Mouse (Mus musculus): ENCODE data around the gene Rftn1. TPM values are rescaled to one million over a fixed set of nuclear protein-coding genes. Genes with fewer than 3 reads are reported as not detected.

Rftn1 gene
- polyA plus RNA-seq, 1 experiment = 4.2 TPM

DNA sequence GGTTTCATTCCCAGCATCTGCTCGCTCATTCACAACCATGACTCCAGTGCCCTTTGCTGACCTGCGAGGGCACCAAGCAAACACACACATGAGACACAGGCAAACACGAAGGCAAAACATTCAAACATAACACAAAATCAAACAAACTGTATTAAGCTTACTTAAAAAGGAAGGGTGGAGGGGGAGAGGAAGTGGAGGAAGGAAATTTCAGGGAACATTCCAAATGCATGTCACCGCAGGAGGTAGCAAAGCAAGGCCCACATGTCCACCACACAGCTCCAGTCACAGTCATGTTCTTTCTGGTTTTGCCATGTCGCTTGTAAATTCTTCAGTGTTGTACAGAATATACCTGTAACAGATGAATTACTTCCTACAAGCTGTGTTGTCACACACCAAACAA, 207.0 kb downstream of the Rftn1 start:
- Histone ChIP-seq H3K4me1 (ENCODE audit: control insufficient read depth, insufficient read depth, insufficient read length, low read length) (peaks cover 19% of the 10 kb centered on the region; the same call in 1 of the 2 replicates), H3K27ac (replicated peaks; ENCODE audit: low read depth, low read length) (0 out of 2 replicates have a peak overlapping the region, but pooled peaks have one; percentile 36), H3K4me3 (ENCODE audit: insufficient read depth, low read depth, low read length) (no peak overlapping the region)

DNA sequence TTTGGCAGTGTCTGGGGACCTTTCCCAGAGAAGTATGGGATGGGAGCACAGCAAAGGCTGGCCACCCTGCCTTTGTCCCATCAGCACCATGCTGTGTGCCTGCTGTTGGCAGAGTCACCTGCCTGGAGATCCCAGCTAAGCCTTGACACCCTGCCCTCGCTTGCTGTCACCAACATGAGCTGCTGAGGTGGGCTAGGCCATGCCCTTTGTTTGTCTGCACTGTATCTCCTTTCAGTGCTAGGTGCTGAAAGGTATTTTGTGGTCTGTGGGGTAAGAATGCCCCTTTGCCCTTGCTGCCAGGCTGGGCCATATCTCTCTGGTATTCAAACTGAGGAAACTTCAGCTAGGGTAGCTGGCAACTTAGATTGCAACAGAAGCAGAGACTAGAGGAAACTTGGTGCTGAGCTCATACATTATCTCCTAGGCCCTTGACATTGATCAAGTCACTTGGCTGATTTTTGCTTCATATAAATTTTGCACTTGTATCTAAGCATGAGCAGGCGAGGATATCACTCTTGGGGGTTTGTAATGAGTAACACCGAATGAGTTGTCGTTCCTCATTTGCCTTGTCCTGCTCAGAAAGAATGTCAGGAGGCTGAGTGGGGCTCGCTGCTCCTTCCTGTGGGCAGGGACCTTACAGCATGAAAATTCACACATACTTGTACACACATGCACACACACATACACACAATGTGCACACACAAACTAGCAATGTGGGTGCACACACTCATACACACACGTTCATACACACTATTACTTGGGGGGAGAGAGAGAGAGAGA, 207.7 kb downstream of the Rftn1 start:
- H3K4me3 ChIP-seq (ENCODE audit: insufficient read depth, low read depth, low read length) = no peak overlapping the region
- no peak overlapping the region for H3K27ac ChIP-seq (replicated peaks; ENCODE audit: low read depth, low read length)
- H3K4me1 ChIP-seq (ENCODE audit: control insufficient read depth, insufficient read depth, insufficient read length, low read length) = peaks cover 19% of the 10 kb centered on the region; the same call in 1 of the 2 replicates

DNA sequence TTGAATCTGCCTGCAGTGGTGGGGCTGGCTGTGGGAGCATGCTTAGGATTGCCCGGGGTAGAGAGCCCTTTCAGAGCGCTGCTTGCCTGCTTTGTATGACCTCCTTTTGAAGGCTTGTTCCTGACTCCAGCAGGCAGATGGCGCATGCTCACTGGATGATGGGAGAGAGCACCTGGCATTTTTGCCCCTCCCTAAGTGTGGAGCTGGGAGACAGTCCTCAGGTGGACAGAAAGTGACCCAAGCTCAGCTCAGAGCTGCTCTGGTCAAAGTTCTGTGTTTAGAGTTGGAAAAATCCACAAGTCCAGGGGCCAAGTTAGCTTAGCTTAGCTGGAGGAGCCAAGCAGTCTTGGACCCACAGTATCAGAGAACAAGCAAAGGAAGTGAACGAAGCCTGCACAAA, 208.9 kb downstream of the Rftn1 start:
- Histone ChIP-seq H3K27ac (replicated peaks; ENCODE audit: low read depth, low read length) (no peak overlapping the region), H3K4me1 (ENCODE audit: control insufficient read depth, insufficient read depth, insufficient read length, low read length) (peaks cover 17% of the 10 kb centered on the region; the same call in 1 of the 2 replicates), H3K4me3 (ENCODE audit: insufficient read depth, low read depth, low read length) (no peak overlapping the region)

DNA sequence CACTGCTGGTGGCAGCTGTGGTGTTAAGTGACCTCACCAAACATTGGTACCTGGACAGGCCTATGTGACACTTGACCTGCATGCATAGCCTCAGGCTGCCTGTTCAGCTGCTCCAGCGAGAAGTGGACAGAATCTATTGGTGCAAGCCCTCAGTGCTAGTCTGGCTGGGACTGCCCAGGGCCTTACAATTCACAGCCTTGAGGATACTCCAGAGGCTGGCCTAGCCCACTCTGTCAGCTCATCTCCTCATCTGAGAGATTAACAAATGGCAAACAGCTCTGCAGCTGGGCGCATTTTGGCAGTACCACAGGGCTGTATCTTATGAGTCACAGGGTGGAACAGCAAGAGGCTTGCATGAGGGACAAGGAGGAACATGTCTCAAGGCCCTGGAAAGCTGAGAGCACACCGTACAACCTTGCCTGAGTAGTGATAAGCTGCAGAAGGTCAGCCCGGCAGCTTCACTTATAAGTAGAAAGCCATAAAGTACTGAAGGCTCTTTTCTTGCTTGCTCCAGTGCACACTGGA, 210.7 kb downstream of the Rftn1 start:
- Histone ChIP-seq H3K27ac (replicated peaks; ENCODE audit: low read depth, low read length) (no peak overlapping the region), H3K4me3 (ENCODE audit: insufficient read depth, low read depth, low read length) (no peak overlapping the region), H3K4me1 (ENCODE audit: control insufficient read depth, insufficient read depth, insufficient read length, low read length) (peaks cover 12% of the 10 kb centered on the region; the same call in 1 of the 2 replicates)

DNA sequence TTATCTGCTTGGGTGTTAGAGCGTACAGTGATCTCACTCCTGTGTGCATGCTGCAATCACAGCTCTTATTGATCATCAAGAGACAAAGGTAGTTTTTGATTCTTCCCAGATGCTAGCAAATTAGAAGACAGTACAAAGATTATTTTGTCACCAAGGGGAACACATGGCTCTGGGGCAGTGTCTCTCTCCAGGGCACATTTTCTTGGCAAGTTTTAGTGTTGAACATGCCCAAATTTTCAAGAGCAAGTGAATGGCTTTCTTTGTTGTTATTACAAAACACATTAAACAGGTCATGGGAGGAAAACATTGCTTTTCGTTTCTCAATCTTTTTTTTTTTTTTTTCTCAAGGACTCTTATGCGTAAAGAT, 213.1 kb downstream of the Rftn1 start:
- Histone ChIP-seq H3K4me1 (ENCODE audit: control insufficient read depth, insufficient read depth, insufficient read length, low read length) (no peaks in the 10 kb centered on the region), H3K4me3 (ENCODE audit: insufficient read depth, low read depth, low read length) (no peak overlapping the region), H3K27ac (replicated peaks; ENCODE audit: low read depth, low read length) (no peak overlapping the region)

DNA sequence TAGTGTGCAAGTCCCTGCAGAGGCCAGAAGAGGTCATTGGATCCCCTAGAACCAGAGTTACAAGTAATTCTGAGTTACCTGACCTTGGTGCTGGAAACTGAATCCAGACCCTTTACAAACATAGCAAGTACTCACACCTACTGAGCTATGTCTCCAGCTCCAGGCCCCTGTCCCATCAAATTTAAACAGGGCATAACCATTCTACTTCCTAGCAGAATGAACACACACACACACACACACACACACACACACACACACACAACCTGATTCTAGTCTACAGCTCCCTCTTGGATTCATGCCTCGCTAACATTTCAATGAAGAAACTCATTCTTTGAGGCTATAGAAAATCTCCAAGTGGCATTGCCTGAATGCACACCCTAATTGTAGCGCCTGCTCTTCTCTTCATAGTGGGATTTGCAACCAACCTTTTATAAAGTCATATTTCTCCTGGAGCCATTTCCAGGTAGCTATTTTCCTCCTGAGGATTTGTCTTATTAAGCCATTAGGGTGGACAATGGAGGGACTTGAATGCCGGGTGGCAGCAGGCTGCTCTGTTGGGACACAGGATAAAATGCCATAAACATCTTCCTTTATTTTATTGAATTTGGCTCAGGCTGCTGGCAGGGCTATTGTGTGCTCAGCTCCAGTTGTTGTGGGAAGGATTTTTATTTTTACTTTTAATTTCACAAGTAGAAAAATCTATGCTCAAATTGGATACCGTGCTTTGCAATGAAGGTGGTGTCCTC, 213.6 kb downstream of the Rftn1 start:
- Histone ChIP-seq H3K27ac (replicated peaks; ENCODE audit: low read depth, low read length) (no peak overlapping the region), H3K4me1 (ENCODE audit: control insufficient read depth, insufficient read depth, insufficient read length, low read length) (no peaks in the 10 kb centered on the region), H3K4me3 (ENCODE audit: insufficient read depth, low read depth, low read length) (no peak overlapping the region)

DNA sequence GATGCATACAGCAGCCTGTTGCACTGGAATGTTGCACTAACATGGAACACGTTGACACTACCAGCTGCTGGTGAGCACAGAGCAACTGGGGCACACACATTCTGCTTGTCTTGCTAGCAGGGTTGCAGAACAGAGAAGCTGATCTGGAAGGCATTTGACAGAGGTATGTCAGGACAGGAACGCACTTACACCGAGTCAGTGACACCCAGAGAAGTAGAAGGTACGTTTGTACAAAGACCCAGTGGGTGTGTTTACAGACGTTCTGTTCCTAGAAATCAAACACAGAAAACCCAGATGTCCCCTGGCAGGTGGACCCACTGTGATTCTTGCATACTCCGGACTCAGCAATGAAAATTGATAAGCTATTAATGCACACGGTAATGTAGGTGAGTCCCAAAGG, 215.0 kb downstream of the Rftn1 start:
- H3K4me3 ChIP-seq (ENCODE audit: insufficient read depth, low read depth, low read length) = no peak overlapping the region
- no peak overlapping the region for H3K27ac ChIP-seq (replicated peaks; ENCODE audit: low read depth, low read length)
- no peaks in the 10 kb centered on the region for H3K4me1 ChIP-seq (ENCODE audit: control insufficient read depth, insufficient read depth, insufficient read length, low read length)

DNA sequence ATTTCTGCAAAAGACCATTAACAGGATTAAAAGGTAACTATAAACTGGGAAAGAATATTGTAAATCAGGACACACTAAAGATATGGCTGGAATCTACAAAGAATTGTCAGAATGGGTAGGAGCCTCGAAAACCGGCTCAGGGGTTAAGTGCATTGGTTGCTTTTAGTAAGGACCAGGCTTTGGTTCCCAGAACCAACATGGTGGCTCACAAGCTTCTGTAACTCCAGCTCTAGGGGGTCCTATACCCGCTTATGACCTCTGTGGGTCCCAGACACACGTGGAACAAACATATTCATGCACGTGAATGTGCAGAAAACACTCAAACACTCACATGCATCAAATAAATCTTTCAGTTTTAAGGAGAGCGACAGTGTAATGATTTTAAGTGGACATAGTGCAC, 215.5 kb downstream of the Rftn1 start:
- no peaks in the 10 kb centered on the region for H3K4me1 ChIP-seq (ENCODE audit: control insufficient read depth, insufficient read depth, insufficient read length, low read length)
- no peak overlapping the region for H3K27ac ChIP-seq (replicated peaks; ENCODE audit: low read depth, low read length)
- no peak overlapping the region for H3K4me3 ChIP-seq (ENCODE audit: insufficient read depth, low read depth, low read length)

DNA sequence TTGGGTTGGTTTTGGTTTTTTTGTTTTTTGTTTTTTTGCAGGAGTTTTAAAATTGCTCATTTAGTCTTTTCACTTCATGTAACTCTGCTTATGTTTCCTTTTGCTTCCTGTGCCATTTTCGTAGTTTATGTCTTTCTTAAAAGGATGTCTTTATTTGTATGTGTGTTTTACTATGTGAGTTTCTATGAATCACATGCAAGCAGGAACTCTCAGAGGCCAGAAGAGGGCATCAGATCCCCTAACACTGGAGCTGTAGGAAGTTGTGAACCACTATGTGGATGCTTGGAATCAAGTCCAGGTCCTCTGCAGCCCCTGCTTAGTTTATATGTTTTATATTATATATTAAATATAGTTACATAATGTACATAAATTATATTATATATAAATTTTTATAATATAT, 218.3 kb downstream of the Rftn1 start:
- Histone ChIP-seq H3K27ac (replicated peaks; ENCODE audit: low read depth, low read length) (no peak overlapping the region), H3K4me3 (ENCODE audit: insufficient read depth, low read depth, low read length) (no peak overlapping the region), H3K4me1 (ENCODE audit: control insufficient read depth, insufficient read depth, insufficient read length, low read length) (peaks cover 5% of the 10 kb centered on the region)

DNA sequence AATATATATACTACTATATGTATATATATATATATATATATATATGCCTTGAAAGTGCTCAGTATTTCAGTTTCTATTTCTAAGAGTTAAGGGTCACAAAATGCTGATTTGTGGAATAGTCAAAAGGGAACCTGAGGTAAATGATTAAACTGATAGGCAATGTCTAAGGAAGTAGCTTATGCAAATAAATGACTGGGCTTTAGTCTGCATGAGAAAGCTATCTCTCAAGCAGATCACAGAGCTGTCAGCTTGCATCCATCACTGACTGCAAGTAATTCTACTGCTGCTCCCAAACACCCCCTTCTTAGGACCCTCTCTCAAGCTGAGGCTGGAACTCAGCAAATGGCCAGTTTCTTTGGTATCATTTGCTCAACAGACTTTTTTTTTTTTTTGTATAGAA, 219.4 kb downstream of the Rftn1 start:
- peaks cover 5% of the 10 kb centered on the region for H3K4me1 ChIP-seq (ENCODE audit: control insufficient read depth, insufficient read depth, insufficient read length, low read length)
- H3K4me3 ChIP-seq (ENCODE audit: insufficient read depth, low read depth, low read length) = no peak overlapping the region
- no peak overlapping the region for H3K27ac ChIP-seq (replicated peaks; ENCODE audit: low read depth, low read length)

DNA sequence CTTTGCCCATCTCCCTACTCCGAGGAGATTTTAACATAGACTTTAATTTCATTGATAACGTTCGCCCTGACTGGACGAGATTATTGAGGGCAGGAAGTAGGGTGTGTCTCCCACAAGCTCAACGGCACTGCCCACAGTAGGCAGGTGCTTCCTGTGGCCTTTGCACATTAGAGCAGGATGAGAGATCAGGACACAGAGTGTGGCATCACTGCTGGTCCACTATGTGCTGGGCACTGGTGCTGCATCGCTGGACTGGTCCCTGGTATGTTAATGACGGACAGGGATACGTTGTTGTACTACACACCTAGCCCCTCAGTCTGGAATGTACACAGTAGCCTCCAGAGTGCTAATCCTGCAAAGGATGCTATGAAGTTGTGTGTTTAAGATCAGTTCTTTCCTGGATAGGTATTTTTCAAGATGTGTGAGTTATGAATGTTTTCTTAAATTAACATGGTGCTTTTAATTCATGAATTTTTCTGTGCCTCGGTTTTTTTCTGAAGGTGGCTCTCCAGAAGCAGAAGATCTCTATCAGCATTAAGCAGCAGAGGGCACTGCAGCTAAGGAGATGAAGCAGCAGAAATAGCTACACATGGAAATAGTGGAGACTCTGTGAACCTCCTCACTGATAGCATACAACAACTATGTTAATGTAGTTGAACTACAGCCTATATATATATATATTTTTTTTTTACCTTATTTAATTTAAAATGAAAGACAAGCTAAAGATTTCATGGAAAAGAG, 221.8 kb downstream of the Rftn1 start:
- peaks cover 5% of the 10 kb centered on the region for H3K4me1 ChIP-seq (ENCODE audit: control insufficient read depth, insufficient read depth, insufficient read length, low read length)
- no peak overlapping the region for H3K4me3 ChIP-seq (ENCODE audit: insufficient read depth, low read depth, low read length)
- 0 out of 2 replicates have a peak overlapping the region, but pooled peaks have one; percentile 3 for H3K27ac ChIP-seq (replicated peaks; ENCODE audit: low read depth, low read length)

DNA sequence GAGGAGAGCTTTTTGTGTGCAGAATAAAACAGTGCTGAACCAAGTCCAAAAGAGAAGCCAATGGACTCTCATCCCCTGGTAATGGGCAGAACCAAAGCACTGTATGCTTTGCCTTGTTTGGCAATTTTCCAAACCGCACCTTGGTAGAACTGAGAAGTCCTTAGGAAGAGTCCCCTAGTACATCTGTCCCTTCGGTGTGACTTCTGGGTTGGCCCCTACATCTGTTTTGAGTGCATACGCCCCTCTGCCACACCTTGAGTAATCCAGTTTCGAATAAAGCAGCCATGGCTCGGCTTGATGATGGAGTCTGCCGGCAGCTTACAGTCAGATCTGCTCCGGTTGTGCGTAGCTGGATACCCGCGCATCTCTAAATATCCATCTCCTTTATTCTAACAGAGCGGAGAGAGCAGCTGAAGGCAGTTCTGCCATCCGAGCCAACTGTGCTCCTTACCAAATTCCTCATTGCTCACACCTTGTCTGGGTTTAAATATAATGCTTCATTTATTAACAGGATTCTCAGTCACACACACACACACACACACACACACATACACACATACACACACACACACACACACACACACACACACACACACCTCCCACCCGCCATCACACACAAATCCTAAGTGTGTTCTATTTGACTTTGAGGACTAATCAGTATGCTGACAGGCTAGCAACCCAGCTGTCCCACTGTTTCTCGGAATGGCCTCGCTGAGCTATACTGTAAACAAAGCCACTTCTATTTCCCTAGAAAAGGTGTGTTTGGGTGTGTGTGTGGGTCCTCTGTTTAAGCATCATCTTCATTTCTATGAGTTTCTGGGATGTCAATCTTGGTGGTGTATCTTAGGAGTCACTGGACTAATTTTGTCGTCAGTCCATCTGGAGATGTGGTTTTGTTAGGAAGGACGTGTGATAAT, 224.4 kb downstream of the Rftn1 start:
- H3K27ac ChIP-seq (replicated peaks; ENCODE audit: low read depth, low read length) = no peak overlapping the region
- no peak overlapping the region for H3K4me3 ChIP-seq (ENCODE audit: insufficient read depth, low read depth, low read length)
- H3K4me1 ChIP-seq (ENCODE audit: control insufficient read depth, insufficient read depth, insufficient read length, low read length) = peaks cover 5% of the 10 kb centered on the region

DNA sequence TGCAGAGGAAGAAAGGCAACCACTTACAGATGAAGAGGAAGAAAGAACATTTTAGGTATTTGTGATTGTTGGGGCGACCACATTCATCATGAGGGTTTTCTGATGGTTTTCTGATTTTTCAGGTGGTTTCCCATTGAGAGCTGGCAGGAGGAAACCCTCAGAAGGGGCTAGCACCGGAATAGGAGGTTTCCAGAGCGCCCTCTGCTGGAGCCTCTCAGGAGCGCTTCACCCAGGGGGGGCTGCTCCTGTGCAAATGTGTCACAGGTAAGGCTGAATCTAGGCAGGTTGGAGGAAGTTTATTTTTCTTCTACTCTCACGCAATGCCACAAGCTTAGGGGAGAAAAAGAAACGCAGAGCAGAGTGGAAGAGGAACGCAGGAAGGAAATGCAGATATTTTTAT, 225.4 kb downstream of the Rftn1 start:
- no peak overlapping the region for H3K4me3 ChIP-seq (ENCODE audit: insufficient read depth, low read depth, low read length)
- peaks cover 5% of the 10 kb centered on the region for H3K4me1 ChIP-seq (ENCODE audit: control insufficient read depth, insufficient read depth, insufficient read length, low read length)
- H3K27ac ChIP-seq (replicated peaks; ENCODE audit: low read depth, low read length) = no peak overlapping the region

DNA sequence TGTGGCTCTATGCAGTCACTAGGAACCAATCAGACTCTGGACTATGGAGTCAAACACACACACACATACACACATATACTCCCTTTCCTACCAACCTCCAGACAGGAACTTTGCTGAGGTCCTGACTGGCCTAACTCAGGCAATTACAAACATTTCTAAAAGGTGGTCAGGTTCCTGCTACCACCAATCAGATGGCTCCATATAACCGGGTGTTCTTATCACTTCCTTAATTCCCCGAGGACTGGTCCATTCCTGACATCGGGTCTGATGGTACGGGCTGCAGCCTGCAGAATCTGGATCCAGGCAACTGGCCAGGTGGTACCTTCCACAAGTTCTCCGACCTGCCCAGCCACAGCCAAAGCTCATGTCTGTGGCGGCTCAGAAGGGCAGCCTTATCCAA, 226.0 kb downstream of the Rftn1 start:
- Histone ChIP-seq H3K4me3 (ENCODE audit: insufficient read depth, low read depth, low read length) (no peak overlapping the region), H3K27ac (replicated peaks; ENCODE audit: low read depth, low read length) (no peak overlapping the region), H3K4me1 (ENCODE audit: control insufficient read depth, insufficient read depth, insufficient read length, low read length) (peaks cover 5% of the 10 kb centered on the region)

Data from brown adipose tissue, adult 24 weeks (tissue).